30 mouse cellular contexts compared by ENCODE assay signal in genomic region chr11:78305272-78305671, GRCm38 (mm10). TPM values are rescaled to one million over a fixed set of nuclear protein-coding genes. Genes with fewer than 3 reads are reported as not detected.
DNase-seq lines count a peak whose midpoint lies in the region; ATAC-seq lines count a peak whose summit lies in the region.
"Had no signal": no experiment of that assay in that cellular context is flagged by ENCODE, and none has a peak within 500 bp of the region (broad histone marks: within the 10 kb centered on the region; RNA-seq: fewer than 3 reads in every experiment).

No protein-coding gene starts in this region.

- peak overlapping the region; percentile 5; the same call in 1 of the 2 replicates for H3K4me3 ChIP-seq in forebrain, embryonic 10.5 days
- no peak overlapping the region for H3K4me3 ChIP-seq in forebrain, embryonic 12.5 days (replicated peaks)
- H3K4me3 ChIP-seq in liver, embryonic 13.5 days (replicated peaks), result peak overlapping the region; percentile 19
- H3K4me3 ChIP-seq in liver, embryonic 11.5 days (ENCODE audit: low read depth, low read length), result no peak overlapping the region
- H3K4me3 ChIP-seq in liver, embryonic 16.5 days (ENCODE audit: low read depth, low read length), result peak overlapping the region; percentile 9; the same call in 1 of the 2 replicates
- H3K4me3 ChIP-seq: embryonic facial prominence, embryonic 13.5 days; forebrain, embryonic 15.5 days; heart, embryonic 12.5 days; limb, embryonic 10.5 days; limb, embryonic 15.5 days; lung, embryonic 15.5 days; midbrain, embryonic 10.5 days; midbrain, embryonic 15.5 days had no signal

- H3K9me3 ChIP-seq in forebrain, embryonic 10.5 days, result no peaks in the 10 kb centered on the region
- H3K9me3 ChIP-seq in forebrain, embryonic 12.5 days, result no peaks in the 10 kb centered on the region
- no peaks in the 10 kb centered on the region for H3K9me3 ChIP-seq in liver, embryonic 13.5 days (replicated peaks)
- H3K9me3 ChIP-seq in liver, embryonic 11.5 days (ENCODE audit: control insufficient read depth, low read length), result no peaks in the 10 kb centered on the region
- H3K9me3 ChIP-seq in liver, embryonic 16.5 days (replicated peaks; ENCODE audit: control insufficient read depth, low read length), result no peaks in the 10 kb centered on the region
- H3K9me3 ChIP-seq: embryonic facial prominence, embryonic 13.5 days; forebrain, embryonic 15.5 days; heart, embryonic 12.5 days; limb, embryonic 10.5 days; limb, embryonic 15.5 days; lung, embryonic 15.5 days; midbrain, embryonic 10.5 days; midbrain, embryonic 15.5 days had no signal

- no peak for ATAC-seq in forebrain, embryonic 12.5 days (ENCODE audit: low FRiP score)
- ATAC-seq in liver, embryonic 13.5 days (ENCODE audit: low read depth), result no peak
- no peak for ATAC-seq in liver, embryonic 11.5 days (replicated peaks; ENCODE audit: low FRiP score)
- no peak for ATAC-seq in liver, embryonic 16.5 days (ENCODE audit: low read depth)
- ATAC-seq: forebrain, embryonic 15.5 days; intestine, postnatal 0 days; midbrain, embryonic 15.5 days had no signal

- peak; percentile 44 to 78 for DNase-seq in adrenal gland, adult (ENCODE audit: inconsistent age in 2 of 2, low spot score in 1 of 2)
- DNase-seq in adrenal gland, postnatal 25 days, result no peak
- no peak for DNase-seq in forebrain, embryonic 10.5 days (ENCODE audit: extremely low spot score, low spot score)
- no peak for DNase-seq in liver, embryonic 13.5 days
- DNase-seq in liver, embryonic 11.5 days (ENCODE audit: low spot score), result no peak
- no peak for DNase-seq in heart, postnatal 14 days
- DNase-seq: cerebellum, adult 11-12 months; cerebellum, adult 9-11 months; embryo, embryonic 11 days; gastrocnemius, postnatal 14 days; heart, adult 18-20 months; kidney, adult 9 months; kidney, postnatal 10 days; layer of hippocampus, adult 9-11 months; right cerebral cortex, postnatal 25 days; thymus, postnatal 14 days had no signal

- no peak overlapping the region for H3K27ac ChIP-seq in forebrain, embryonic 10.5 days
- H3K27ac ChIP-seq in forebrain, embryonic 12.5 days, result no peak overlapping the region
- no peak overlapping the region for H3K27ac ChIP-seq in liver, embryonic 13.5 days
- no peak overlapping the region for H3K27ac ChIP-seq in liver, embryonic 11.5 days (ENCODE audit: low read depth, low read length)
- no peak overlapping the region for H3K27ac ChIP-seq in liver, embryonic 16.5 days (ENCODE audit: low read length)
- H3K27ac ChIP-seq: embryonic facial prominence, embryonic 13.5 days; forebrain, embryonic 15.5 days; hindbrain, embryonic 14.5 days; limb, embryonic 10.5 days; limb, embryonic 15.5 days; lung, embryonic 15.5 days; midbrain, embryonic 10.5 days; midbrain, embryonic 15.5 days had no signal

- peaks cover 73% of the 10 kb centered on the region for H3K36me3 ChIP-seq in forebrain, embryonic 10.5 days (replicated peaks)
- H3K36me3 ChIP-seq in forebrain, embryonic 12.5 days (replicated peaks), result peaks cover 60% of the 10 kb centered on the region
- H3K36me3 ChIP-seq in liver, embryonic 13.5 days, result peaks cover 71% of the 10 kb centered on the region
- peaks cover 27% of the 10 kb centered on the region for H3K36me3 ChIP-seq in liver, embryonic 11.5 days (ENCODE audit: control insufficient read depth, insufficient read depth, low read length)
- peaks cover 56% of the 10 kb centered on the region for H3K36me3 ChIP-seq in liver, embryonic 16.5 days (ENCODE audit: control insufficient read depth, insufficient read depth)
- H3K36me3 ChIP-seq: midbrain, embryonic 15.5 days had no signal

- H3K4me2 ChIP-seq in forebrain, embryonic 12.5 days, result no peak overlapping the region
- H3K4me2 ChIP-seq in liver, embryonic 13.5 days, result peak overlapping the region; percentile 40
- H3K4me2 ChIP-seq in liver, embryonic 11.5 days, result no peak overlapping the region
- peak overlapping the region; percentile 15; the same call in 1 of the 2 replicates for H3K4me2 ChIP-seq in liver, embryonic 16.5 days (ENCODE audit: low read depth, low read length)
- H3K4me2 ChIP-seq: embryonic facial prominence, embryonic 13.5 days; forebrain, embryonic 15.5 days; heart, embryonic 12.5 days; hindbrain, embryonic 14.5 days; limb, embryonic 15.5 days; lung, embryonic 15.5 days; midbrain, embryonic 15.5 days had no signal

- 94% methylated on average over 4 of the region's 4 CpGs for WGBS in forebrain, embryonic 10.5 days
- WGBS in forebrain, embryonic 12.5 days, result 91% methylated on average over 4 of the region's 4 CpGs
- 87% methylated on average over 4 of the region's 4 CpGs for WGBS in liver, embryonic 13.5 days (ENCODE audit: insufficient replicate concordance)
- WGBS in liver, embryonic 11.5 days, result 84% methylated on average over 4 of the region's 4 CpGs
- 81% methylated on average over 4 of the region's 4 CpGs for WGBS in liver, embryonic 16.5 days (ENCODE audit: insufficient replicate concordance)

- intact Hi-C loops in heart, postnatal 14 days (cut with DNase I), result no loop called here

- H3K27me3 ChIP-seq in forebrain, embryonic 10.5 days (ENCODE audit: poor library complexity, severe bottlenecking), result no peaks in the 10 kb centered on the region
- no peaks in the 10 kb centered on the region for H3K27me3 ChIP-seq in forebrain, embryonic 12.5 days
- no peaks in the 10 kb centered on the region for H3K27me3 ChIP-seq in liver, embryonic 13.5 days
- no peaks in the 10 kb centered on the region for H3K27me3 ChIP-seq in liver, embryonic 11.5 days (replicated peaks; ENCODE audit: control insufficient read depth, insufficient read depth, low read length)
- no peaks in the 10 kb centered on the region for H3K27me3 ChIP-seq in liver, embryonic 16.5 days (ENCODE audit: control insufficient read depth, insufficient read depth, low read depth, low read length)
- H3K27me3 ChIP-seq: CH12.LX; embryonic facial prominence, embryonic 13.5 days; forebrain, embryonic 15.5 days; heart, embryonic 12.5 days; limb, embryonic 15.5 days; lung, embryonic 15.5 days; midbrain, embryonic 15.5 days had no signal

- H3K9ac ChIP-seq in forebrain, embryonic 12.5 days, result no peak overlapping the region
- peak overlapping the region; percentile 7; the same call in 1 of the 2 replicates for H3K9ac ChIP-seq in liver, embryonic 13.5 days
- no peak overlapping the region for H3K9ac ChIP-seq in liver, embryonic 11.5 days (ENCODE audit: low read depth, low read length)
- H3K9ac ChIP-seq in liver, embryonic 16.5 days (ENCODE audit: low read depth, low read length), result no peak overlapping the region
- H3K9ac ChIP-seq: embryonic facial prominence, embryonic 13.5 days; forebrain, embryonic 15.5 days; heart, embryonic 12.5 days; hindbrain, embryonic 14.5 days; limb, embryonic 15.5 days; lung, embryonic 15.5 days; midbrain, embryonic 15.5 days had no signal

- H3K4me1 ChIP-seq in forebrain, embryonic 10.5 days, result peaks cover 36% of the 10 kb centered on the region
- peaks cover 20% of the 10 kb centered on the region for H3K4me1 ChIP-seq in forebrain, embryonic 12.5 days
- H3K4me1 ChIP-seq in liver, embryonic 13.5 days (replicated peaks), result peaks cover 55% of the 10 kb centered on the region
- peaks cover 2% of the 10 kb centered on the region; the same call in 1 of the 2 replicates for H3K4me1 ChIP-seq in liver, embryonic 11.5 days (replicated peaks; ENCODE audit: control insufficient read depth, insufficient read depth, low read length)
- peaks cover 28% of the 10 kb centered on the region for H3K4me1 ChIP-seq in liver, embryonic 16.5 days (ENCODE audit: control insufficient read depth, low read depth, low read length)

RNA-seq across cellular contexts. Expression of gene Spag5, which starts 3.9 kb away (rescaled TPM):
- total RNA-seq in adrenal gland, postnatal 25 days (2021), result 9.5 and 10.7 TPM in 2 replicates
- 74.9 and 76.6 TPM in 2 replicates for polyA plus RNA-seq in forebrain, embryonic 10.5 days (2016; fragmentation: Nextera tagmentation; extraction: Ambion mirVana)
- polyA plus RNA-seq in forebrain, embryonic 12.5 days (2016; fragmentation: Nextera tagmentation; extraction: Ambion mirVana), result 63.0 and 64.7 TPM in 2 replicates
- 30.3 and 32.6 TPM in 2 replicates for polyA plus RNA-seq in liver, embryonic 13.5 days (2015; fragmentation: Nextera tagmentation; extraction: Ambion mirVana)
- polyA plus RNA-seq in liver, embryonic 11.5 days (2014; fragmentation: Nextera tagmentation; extraction: Ambion mirVana), result 48.3 and 50.3 TPM in 2 replicates
- polyA plus RNA-seq in liver, embryonic 16.5 days (2015; fragmentation: Nextera tagmentation; extraction: Ambion mirVana), result 33.0 and 33.7 TPM in 2 replicates
- 1 to 10 TPM; 2.2 to 4.2 TPM for total RNA-seq in heart, postnatal 14 days (2021)

RNA-seq across cellular contexts. Expression of gene BC030499, which starts 14.6 kb away (rescaled TPM):
- 1.3 and 1.7 TPM in 2 replicates for total RNA-seq in adrenal gland, postnatal 25 days (2021)
- polyA plus RNA-seq in forebrain, embryonic 10.5 days (2016; fragmentation: Nextera tagmentation; extraction: Ambion mirVana), result 0.26 and 0.52 TPM in 2 replicates
- polyA plus RNA-seq in forebrain, embryonic 12.5 days (2016; fragmentation: Nextera tagmentation; extraction: Ambion mirVana), result 0.41 and 0.52 TPM in 2 replicates
- polyA plus RNA-seq in liver, embryonic 13.5 days (2015; fragmentation: Nextera tagmentation; extraction: Ambion mirVana), result 0.06 TPM in 1 of 2 replicates, not detected in the other
- polyA plus RNA-seq in liver, embryonic 11.5 days (2014; fragmentation: Nextera tagmentation; extraction: Ambion mirVana), result 0.18 and 0.36 TPM in 2 replicates
- polyA plus RNA-seq in liver, embryonic 16.5 days (2015; fragmentation: Nextera tagmentation; extraction: Ambion mirVana), result 0.06 and 0.13 TPM in 2 replicates
- 1 to 10 TPM in 1 of 2 experiments, under 1 TPM in 1; 0.90 to 1.9 TPM for total RNA-seq in heart, postnatal 14 days (2021)
- total RNA-seq: hematopoietic stem cell, adult 5-6 weeks had no signal

RNA-seq across cellular contexts. Expression of gene Aldoc, which starts 17.5 kb away (rescaled TPM):
- total RNA-seq in adrenal gland, postnatal 25 days (2021), result 20.9 and 23.2 TPM in 2 replicates
- 2.7 and 3.3 TPM in 2 replicates for polyA plus RNA-seq in forebrain, embryonic 10.5 days (2016; fragmentation: Nextera tagmentation; extraction: Ambion mirVana)
- 26.9 and 31.6 TPM in 2 replicates for polyA plus RNA-seq in forebrain, embryonic 12.5 days (2016; fragmentation: Nextera tagmentation; extraction: Ambion mirVana)
- 4.9 and 5.2 TPM in 2 replicates for polyA plus RNA-seq in liver, embryonic 13.5 days (2015; fragmentation: Nextera tagmentation; extraction: Ambion mirVana)
- 8.8 and 9.9 TPM in 2 replicates for polyA plus RNA-seq in liver, embryonic 11.5 days (2014; fragmentation: Nextera tagmentation; extraction: Ambion mirVana)
- polyA plus RNA-seq in liver, embryonic 16.5 days (2015; fragmentation: Nextera tagmentation; extraction: Ambion mirVana), result 15.0 and 19.6 TPM in 2 replicates
- 1 to 10 TPM in 1 of 2 experiments, under 1 TPM in 1; 0.54 to 1.0 TPM for total RNA-seq in heart, postnatal 14 days (2021)

RNA-seq across cellular contexts. Expression of gene Pigs, which starts 22.9 kb away (rescaled TPM):
- total RNA-seq in adrenal gland, postnatal 25 days (2021), result 57.0 and 63.2 TPM in 2 replicates
- polyA plus RNA-seq in forebrain, embryonic 10.5 days (2016; fragmentation: Nextera tagmentation; extraction: Ambion mirVana), result 76.3 and 77.5 TPM in 2 replicates
- 58.8 and 62.5 TPM in 2 replicates for polyA plus RNA-seq in forebrain, embryonic 12.5 days (2016; fragmentation: Nextera tagmentation; extraction: Ambion mirVana)
- polyA plus RNA-seq in liver, embryonic 13.5 days (2015; fragmentation: Nextera tagmentation; extraction: Ambion mirVana), result 32.3 and 37.1 TPM in 2 replicates
- 63.6 and 68.2 TPM in 2 replicates for polyA plus RNA-seq in liver, embryonic 11.5 days (2014; fragmentation: Nextera tagmentation; extraction: Ambion mirVana)
- 31.2 and 36.0 TPM in 2 replicates for polyA plus RNA-seq in liver, embryonic 16.5 days (2015; fragmentation: Nextera tagmentation; extraction: Ambion mirVana)
- 10 to 100 TPM; 23.5 to 23.9 TPM for total RNA-seq in heart, postnatal 14 days (2021)

RNA-seq across cellular contexts. Expression of gene Unc119, which starts 38.0 kb away (rescaled TPM):
- 27.3 and 45.5 TPM in 2 replicates for total RNA-seq in adrenal gland, postnatal 25 days (2021)
- polyA plus RNA-seq in forebrain, embryonic 10.5 days (2016; fragmentation: Nextera tagmentation; extraction: Ambion mirVana), result 60.2 and 62.8 TPM in 2 replicates
- 75.6 and 76.5 TPM in 2 replicates for polyA plus RNA-seq in forebrain, embryonic 12.5 days (2016; fragmentation: Nextera tagmentation; extraction: Ambion mirVana)
- polyA plus RNA-seq in liver, embryonic 13.5 days (2015; fragmentation: Nextera tagmentation; extraction: Ambion mirVana), result 27.4 and 28.0 TPM in 2 replicates
- 68.9 and 72.7 TPM in 2 replicates for polyA plus RNA-seq in liver, embryonic 11.5 days (2014; fragmentation: Nextera tagmentation; extraction: Ambion mirVana)
- 22.7 and 24.1 TPM in 2 replicates for polyA plus RNA-seq in liver, embryonic 16.5 days (2015; fragmentation: Nextera tagmentation; extraction: Ambion mirVana)
- 1 to 10 TPM; 5.9 to 6.3 TPM for total RNA-seq in heart, postnatal 14 days (2021)

Comparison
In these comparisons a context has a peak if more than half of its experiments do, and no peak if none do; other contexts are left out.
1. DNase-seq: peak in adrenal gland, adult (2 of 2); none in adrenal gland, postnatal 25 days (single experiment), forebrain, embryonic 10.5 days (single experiment), liver, embryonic 13.5 days (single experiment), liver, embryonic 11.5 days (single experiment) and heart, postnatal 14 days (0 of 2).
2. H3K4me3 ChIP-seq: peak in forebrain, embryonic 10.5 days (single experiment), liver, embryonic 13.5 days (single experiment) and liver, embryonic 16.5 days (single experiment); none in forebrain, embryonic 12.5 days (single experiment) and liver, embryonic 11.5 days (single experiment).
3. H3K4me2 ChIP-seq: peak in liver, embryonic 13.5 days (single experiment) and liver, embryonic 16.5 days (single experiment); none in forebrain, embryonic 12.5 days (single experiment) and liver, embryonic 11.5 days (single experiment).